14 mouse cellular contexts compared by ENCODE assay signal in the genomic region with DNA sequence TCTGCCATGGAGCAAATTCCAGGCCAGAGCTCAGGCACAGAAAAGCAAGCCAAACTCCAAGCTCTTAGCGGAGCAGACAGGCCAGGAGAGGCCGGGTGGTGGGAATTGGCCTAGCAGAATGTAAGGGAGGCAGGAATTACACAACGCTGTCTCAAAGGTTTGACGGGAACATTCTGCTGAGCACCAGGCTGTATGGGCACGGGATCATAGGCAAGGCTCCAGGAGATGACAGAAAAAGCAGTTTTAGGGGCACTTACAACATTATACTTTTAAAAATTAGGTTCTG.
DNase-seq lines count a peak whose midpoint lies in the region; ATAC-seq and TF ChIP-seq lines count a peak whose summit lies in the region.
"Had no signal": no experiment of that assay in that cellular context is flagged by ENCODE, and none has a peak within 500 bp of the region (broad histone marks: within the 10 kb centered on the region; RNA-seq: fewer than 3 reads in every experiment).

No protein-coding gene starts in this region.

- peak overlapping the region; percentile 15; the same call in 1 of the 2 replicates for H3K27ac ChIP-seq in liver, embryonic 13.5 days
- no peak overlapping the region for H3K27ac ChIP-seq in liver, postnatal 0 days (ENCODE audit: low read depth)
- H3K27ac ChIP-seq in cortical plate, adult 2 months (ENCODE audit: insufficient read depth, low read length) = peak overlapping the region; percentile 4; the same call in 1 of the 2 replicates
- no peak overlapping the region for H3K27ac ChIP-seq in intestine, postnatal 0 days (ENCODE audit: low read depth, low read length)
- H3K27ac ChIP-seq: embryonic facial prominence, embryonic 13.5 days; hindbrain, embryonic 14.5 days; liver, embryonic 14.5 days; neural tube, embryonic 13.5 days had no signal

- no peak overlapping the region for H3K4me2 ChIP-seq in liver, embryonic 13.5 days
- no peak overlapping the region for H3K4me2 ChIP-seq in liver, postnatal 0 days (ENCODE audit: low read depth, low read length)
- no peak overlapping the region for H3K4me2 ChIP-seq in intestine, postnatal 0 days (replicated peaks; ENCODE audit: low read depth)
- H3K4me2 ChIP-seq: embryonic facial prominence, embryonic 13.5 days; hindbrain, embryonic 14.5 days; neural tube, embryonic 13.5 days had no signal

- no peak for ATAC-seq in liver, embryonic 13.5 days (ENCODE audit: low read depth)
- no peak for ATAC-seq in liver, postnatal 0 days
- ATAC-seq in intestine, postnatal 0 days = no peak
- ATAC-seq: CD4-positive, CD25-positive, alpha-beta regulatory T cell, adult 4 months had no signal

- WGBS in liver, embryonic 13.5 days (ENCODE audit: insufficient replicate concordance) = 78% methylated on average over 5 of the region's 5 CpGs
- WGBS in liver, postnatal 0 days (ENCODE audit: insufficient replicate concordance) = 77% methylated on average over 5 of the region's 5 CpGs
- WGBS in intestine, postnatal 0 days = 79% methylated on average over 5 of the region's 5 CpGs

- no peaks in the 10 kb centered on the region for H3K9me3 ChIP-seq in liver, embryonic 13.5 days (replicated peaks)
- H3K9me3 ChIP-seq in liver, postnatal 0 days (ENCODE audit: low read length) = no peaks in the 10 kb centered on the region
- H3K9me3 ChIP-seq in intestine, postnatal 0 days (ENCODE audit: control insufficient read depth) = no peaks in the 10 kb centered on the region
- H3K9me3 ChIP-seq: embryonic facial prominence, embryonic 13.5 days; forebrain, embryonic 10.5 days; neural tube, embryonic 13.5 days had no signal

- no peak overlapping the region for H3K9ac ChIP-seq in liver, embryonic 13.5 days
- H3K9ac ChIP-seq in liver, postnatal 0 days (replicated peaks) = no peak overlapping the region
- H3K9ac ChIP-seq in intestine, postnatal 0 days (ENCODE audit: low read depth, low read length) = no peak overlapping the region
- H3K9ac ChIP-seq: embryonic facial prominence, embryonic 13.5 days; hindbrain, embryonic 14.5 days; liver, embryonic 14.5 days; neural tube, embryonic 13.5 days had no signal

- TF ChIP-seq POLR2A in cortical plate, adult 2 months (IDR thresholded peaks at IDR 0.05; ENCODE audit: extremely low read depth, insufficient read depth, low read length) = no peak

- TF ChIP-seq CTCF in liver, postnatal 0 days (IDR thresholded peaks at IDR 0.05; ENCODE audit: low read depth) = no peak
- no peak for TF ChIP-seq CTCF in cortical plate, adult 2 months (IDR thresholded peaks at IDR 0.05; ENCODE audit: extremely low read depth, insufficient read depth, low read length)
- no peak for TF ChIP-seq CTCF in intestine, postnatal 0 days (IDR thresholded peaks at IDR 0.05; ENCODE audit: low read depth)

- DNase-seq in kidney, adult 11 months = peak; percentile 39
- DNase-seq in kidney, postnatal 14 days = no peak
- no peak for DNase-seq in liver, embryonic 13.5 days
- no peak for DNase-seq in liver, postnatal 0 days
- peak; percentile 89 for DNase-seq in adipocyte (ENCODE audit: low spot score)
- DNase-seq: thymus, postnatal 14 days had no signal

- no peaks in the 10 kb centered on the region for H3K27me3 ChIP-seq in liver, embryonic 13.5 days
- no peaks in the 10 kb centered on the region for H3K27me3 ChIP-seq in liver, postnatal 0 days (ENCODE audit: insufficient read depth, low read length)
- peaks cover 15% of the 10 kb centered on the region; the same call in 1 of the 2 replicates for H3K27me3 ChIP-seq in intestine, postnatal 0 days (replicated peaks; ENCODE audit: control insufficient read depth, insufficient read depth, low read length)
- H3K27me3 ChIP-seq: neural tube, embryonic 13.5 days had no signal

- peaks cover 52% of the 10 kb centered on the region for H3K4me1 ChIP-seq in liver, embryonic 13.5 days (replicated peaks)
- H3K4me1 ChIP-seq in liver, postnatal 0 days (ENCODE audit: insufficient read depth) = peaks cover 22% of the 10 kb centered on the region
- H3K4me1 ChIP-seq in cortical plate, adult 2 months (ENCODE audit: control insufficient read depth, insufficient read depth, low read length) = no peaks in the 10 kb centered on the region
- 0 out of 2 replicates have a peak, but pooled peaks cover 8% of the 10 kb centered on the region for H3K4me1 ChIP-seq in intestine, postnatal 0 days (replicated peaks; ENCODE audit: control insufficient read depth, insufficient read depth, low read length)
- H3K4me1 ChIP-seq: neural tube, embryonic 13.5 days had no signal

- H3K36me3 ChIP-seq in liver, embryonic 13.5 days = no peaks in the 10 kb centered on the region
- no peaks in the 10 kb centered on the region for H3K36me3 ChIP-seq in liver, postnatal 0 days (replicated peaks; ENCODE audit: insufficient read depth, low read length)
- no peaks in the 10 kb centered on the region for H3K36me3 ChIP-seq in intestine, postnatal 0 days (ENCODE audit: control insufficient read depth, insufficient read depth)
- H3K36me3 ChIP-seq: embryonic facial prominence, embryonic 13.5 days; forebrain, embryonic 10.5 days; neural tube, embryonic 13.5 days had no signal

- H3K4me3 ChIP-seq in liver, embryonic 13.5 days (replicated peaks) = no peak overlapping the region
- no peak overlapping the region for H3K4me3 ChIP-seq in liver, postnatal 0 days (ENCODE audit: low read depth, low read length)
- no peak overlapping the region for H3K4me3 ChIP-seq in cortical plate, adult 2 months (ENCODE audit: insufficient read depth, low read length)
- H3K4me3 ChIP-seq in intestine, postnatal 0 days (ENCODE audit: low read depth, low read length) = no peak overlapping the region
- H3K4me3 ChIP-seq: embryonic facial prominence, embryonic 13.5 days; forebrain, embryonic 10.5 days; neural tube, embryonic 13.5 days had no signal

- no peak for TF ChIP-seq EP300 in liver, postnatal 0 days (IDR thresholded peaks at IDR 0.05; ENCODE audit: low read depth)

Comparison
In these comparisons a context has a peak if more than half of its experiments do, and no peak if none do; other contexts are left out.
1. DNase-seq: peak in kidney, adult 11 months (single experiment) and adipocyte (single experiment); none in kidney, postnatal 14 days (single experiment), liver, embryonic 13.5 days (single experiment) and liver, postnatal 0 days (single experiment).
2. H3K27ac ChIP-seq: peak in liver, embryonic 13.5 days (single experiment) and cortical plate, adult 2 months (single experiment); none in liver, postnatal 0 days (single experiment) and intestine, postnatal 0 days (single experiment).